Mouse (Mus musculus) urinary bladder, postnatal 25 days (tissue): ENCODE data around the gene Mipol1.

Experiments
- DNase-seq: peaks from one replicate; pipeline ENCODE4 v3.0.0; 2022; ENCODE audit warnings: low spot score

The Mipol1 gene

GRCm38 (mm10) chr12:57515702-57516377 lies 285.6 kb downstream of the Mipol1 start:
- no peak for DNase-seq

GRCm38 (mm10) chr12:57528335-57528734 lies 298.1 kb downstream of the Mipol1 start:
- DNase-seq = no peak

- DNase-seq = no peak
Measured at GRCm38 (mm10) chr12:57530474-57530873, 300.2 kb downstream of the Mipol1 start.

- no peak for DNase-seq
Measured at GRCm38 (mm10) chr12:57534517-57534878, 304.3 kb downstream of the Mipol1 start.

- no peak for DNase-seq
Measured at GRCm38 (mm10) chr12:57534879-57535611, 304.8 kb downstream of the Mipol1 start.

GRCm38 (mm10) chr12:57536056-57536908 lies 306.1 kb downstream of the Mipol1 start:
- DNase-seq = no peak

GRCm38 (mm10) chr12:57536909-57537670 lies 306.9 kb downstream of the Mipol1 start:
- no peak for DNase-seq

- DNase-seq = no peak
Measured at GRCm38 (mm10) chr12:57537791-57538587, 307.8 kb downstream of the Mipol1 start.

GRCm38 (mm10) chr12:57538588-57539550 lies 308.6 kb downstream of the Mipol1 start:
- DNase-seq = no peak

- DNase-seq = no peak
Measured at GRCm38 (mm10) chr12:57539551-57539985, 309.3 kb downstream of the Mipol1 start.

GRCm38 (mm10) chr12:57541118-57541517 lies 310.9 kb downstream of the Mipol1 start:
- no peak for DNase-seq

GRCm38 (mm10) chr12:57541931-57542745 lies 311.9 kb downstream of the Mipol1 start:
- DNase-seq = peak; percentile 50

GRCm38 (mm10) chr12:57542746-57543626 lies 312.8 kb downstream of the Mipol1 start:
- DNase-seq = no peak

GRCm38 (mm10) chr12:57543627-57543991 lies 313.4 kb downstream of the Mipol1 start:
- DNase-seq = no peak

- DNase-seq = peak; percentile 65
Measured at GRCm38 (mm10) chr12:57544641-57545370, 314.6 kb downstream of the Mipol1 start.

GRCm38 (mm10) chr12:57545371-57546241 lies 315.4 kb downstream of the Mipol1 start:
- DNase-seq = no peak
